Mouse (Mus musculus): ENCODE results near the gene Zfp991.
"Not testable (repeated sequence)": the region's sequence is repeated elsewhere in the genome, so short reads cannot be mapped to it uniquely, and the experiment has no call there.

DNA sequence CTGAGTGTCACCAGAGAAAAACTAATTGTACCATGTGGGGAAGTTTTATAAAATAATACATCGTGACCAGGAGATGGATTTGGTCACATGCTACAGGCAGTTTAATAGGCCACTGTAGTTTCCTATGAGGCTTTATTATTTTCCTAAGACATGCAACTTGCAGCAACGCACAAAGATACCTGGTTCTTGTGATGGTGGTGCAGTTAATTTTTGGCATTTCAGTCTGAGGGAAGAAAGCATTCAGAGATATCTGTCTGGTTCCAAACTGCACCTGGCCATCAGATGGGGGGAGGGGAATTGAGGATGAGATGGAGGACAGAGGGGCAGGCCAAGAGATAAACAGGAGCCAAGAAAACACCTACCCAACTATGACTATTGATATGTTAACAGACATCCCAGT lies 1.8 kb downstream of the Zfp991 start:
- TF ChIP-seq CTCF, POLR2A (IDR thresholded peaks at IDR 0.05; ENCODE audit: insufficient read depth, low read depth, low read length): not testable (repeated sequence)

Measured in olfactory bulb, adult 2 months (tissue).